Mouse (Mus musculus): ENCODE data around the gene Syt9.

DNA sequence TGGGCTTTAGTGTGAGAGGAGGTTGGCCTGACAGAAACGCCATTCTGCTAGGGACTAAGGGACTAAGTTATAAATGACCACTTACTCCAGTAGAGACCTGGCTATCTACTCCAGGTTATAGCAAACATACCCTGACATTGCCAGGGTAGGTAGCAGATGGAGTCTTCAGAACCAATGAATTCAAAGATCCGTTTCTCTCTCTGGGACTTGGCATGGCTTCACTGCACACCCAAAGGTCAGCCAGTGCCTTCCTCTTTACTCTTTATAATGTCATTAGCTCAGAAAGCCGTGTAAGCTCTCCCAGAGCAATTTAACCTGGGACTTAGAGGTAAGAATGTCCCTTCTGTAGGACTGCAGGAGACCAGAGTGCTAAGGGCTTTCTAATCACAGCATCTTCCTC is 139.2 kb downstream of the Syt9 start:
- TF ChIP-seq CTCF (IDR thresholded peaks at IDR 0.05; ENCODE audit: low read depth, low read length) (no peak), POLR2A (IDR thresholded peaks at IDR 0.05; ENCODE audit: borderline replicate concordance, low read depth, low read length) (no peak)
